Mouse (Mus musculus) left cerebral cortex, postnatal 10 days (tissue): Measurements from ENCODE around the gene Ptprm. TPM values are rescaled to one million over a fixed set of nuclear protein-coding genes. Genes with fewer than 3 reads are reported as not detected.
"Not testable (repeated sequence)": the region's sequence is repeated elsewhere in the genome, so short reads cannot be mapped to it uniquely, and the experiment has no call there.

Experiments used
- DNase-seq, 2 experiments: peaks; one replicate each; pipeline ENCODE4 v3.0.0; 2021 to 2022; ENCODE audit warnings: low spot score in 2 of 2, mixed read lengths in 1 of 2; ENCODE audit errors: extremely low spot score in 1 of 2
- intact Hi-C: fragments of 180-260 bp; cut with DNase I; formaldehyde crosslinking; loops from one replicate; pipeline ENCODE4 v1.15.1; 2025
- total RNA-seq, 2 experiments: library from RNA; stranded (reverse); gene quantifications; 2 replicates each; pipeline ENCODE4 v1.2.3; 2021

Gene Ptprm
- total RNA-seq, 2 experiments from 2014 or later, result 40.4 to 43.0 TPM

GRCm38 (mm10) chr17:66879151-66879550 is 475.1 kb downstream of the Ptprm start:
- DNase-seq, result no peak
- intact Hi-C loops, result no loop called here

GRCm38 (mm10) chr17:66877582-66877981 is 476.7 kb downstream of the Ptprm start:
- no peak for DNase-seq
- intact Hi-C loops, result no loop called here

- no peak for DNase-seq
- intact Hi-C loops, result no loop called here
Measured at GRCm38 (mm10) chr17:66874810-66875209, 479.4 kb downstream of the Ptprm start.

- intact Hi-C loops, result no loop called here
Measured at GRCm38 (mm10) chr17:66871396-66871795, 482.9 kb downstream of the Ptprm start.

GRCm38 (mm10) chr17:66869581-66870002 is 484.7 kb downstream of the Ptprm start:
- intact Hi-C loops, result no loop called here
- peak in 1 of 2 experiments; percentile 25 for DNase-seq

More at GRCm38 (mm10) chr17:66871396-66871795, 482.9 kb downstream of the Ptprm start:
- DNase-seq, result no peak

- DNase-seq, result no peak
- intact Hi-C loops, result no loop called here
Measured at GRCm38 (mm10) chr17:66864441-66864840, 489.8 kb downstream of the Ptprm start.

- intact Hi-C loops, result no loop called here
- no peak for DNase-seq
Measured at GRCm38 (mm10) chr17:66861557-66861956, 492.7 kb downstream of the Ptprm start.

- DNase-seq, result no peak
- intact Hi-C loops, result no loop called here
Measured at GRCm38 (mm10) chr17:66858757-66859156, 495.5 kb downstream of the Ptprm start.

GRCm38 (mm10) chr17:66852496-66852895 is 501.8 kb downstream of the Ptprm start:
- no peak for DNase-seq
- intact Hi-C loops, result no loop called here

- intact Hi-C loops, DNase-seq: not testable (repeated sequence)
Measured at GRCm38 (mm10) chr17:66847011-66847410, 507.2 kb downstream of the Ptprm start.

- intact Hi-C loops, result no loop called here
- DNase-seq, result no peak
Measured at GRCm38 (mm10) chr17:66822347-66822746, 531.9 kb downstream of the Ptprm start.

- intact Hi-C loops, result no loop called here
- no peak for DNase-seq
Measured at GRCm38 (mm10) chr17:66817380-66817779, 536.9 kb downstream of the Ptprm start.

GRCm38 (mm10) chr17:66815921-66816320 is 538.3 kb downstream of the Ptprm start:
- intact Hi-C loops, result no loop called here
- no peak for DNase-seq

- intact Hi-C loops, result no loop called here
- no peak for DNase-seq
Measured at GRCm38 (mm10) chr17:66813786-66814185, 540.5 kb downstream of the Ptprm start.

GRCm38 (mm10) chr17:66813346-66813745 is 540.9 kb downstream of the Ptprm start:
- DNase-seq, result no peak
- intact Hi-C loops, result no loop called here

- no peak for DNase-seq
- intact Hi-C loops, result no loop called here
Measured at GRCm38 (mm10) chr17:66809786-66810185, 544.5 kb downstream of the Ptprm start.

- DNase-seq, result no peak
- intact Hi-C loops, result no loop called here
Measured at GRCm38 (mm10) chr17:66808186-66808585, 546.1 kb downstream of the Ptprm start.

GRCm38 (mm10) chr17:66801831-66802687 is 552.2 kb downstream of the Ptprm start:
- intact Hi-C loops, result no loop called here
- no peak for DNase-seq

GRCm38 (mm10) chr17:66800231-66800630 is 554.0 kb downstream of the Ptprm start:
- intact Hi-C loops, result no loop called here
- no peak for DNase-seq

GRCm38 (mm10) chr17:66786166-66786565 is 568.1 kb downstream of the Ptprm start:
- DNase-seq, result no peak
- intact Hi-C loops, result no loop called here

GRCm38 (mm10) chr17:66785586-66785985 is 568.7 kb downstream of the Ptprm start:
- intact Hi-C loops, result no loop called here
- DNase-seq, result no peak
